Mouse (Mus musculus): ENCODE data around the gene Zfp598. TPM values are rescaled to one million over a fixed set of nuclear protein-coding genes. Genes with fewer than 3 reads are reported as not detected.
A peak's percentile ranks its signal among the peaks of the same experiment; 100 is the strongest.
"Not testable (repeated sequence)": the region's sequence is repeated elsewhere in the genome, so short reads cannot be mapped to it uniquely, and the experiment has no call there.

Gene Zfp598
- total and polyA plus RNA-seq, 3 experiments = 22.1 to 54.0 (median 31.8) TPM

DNA sequence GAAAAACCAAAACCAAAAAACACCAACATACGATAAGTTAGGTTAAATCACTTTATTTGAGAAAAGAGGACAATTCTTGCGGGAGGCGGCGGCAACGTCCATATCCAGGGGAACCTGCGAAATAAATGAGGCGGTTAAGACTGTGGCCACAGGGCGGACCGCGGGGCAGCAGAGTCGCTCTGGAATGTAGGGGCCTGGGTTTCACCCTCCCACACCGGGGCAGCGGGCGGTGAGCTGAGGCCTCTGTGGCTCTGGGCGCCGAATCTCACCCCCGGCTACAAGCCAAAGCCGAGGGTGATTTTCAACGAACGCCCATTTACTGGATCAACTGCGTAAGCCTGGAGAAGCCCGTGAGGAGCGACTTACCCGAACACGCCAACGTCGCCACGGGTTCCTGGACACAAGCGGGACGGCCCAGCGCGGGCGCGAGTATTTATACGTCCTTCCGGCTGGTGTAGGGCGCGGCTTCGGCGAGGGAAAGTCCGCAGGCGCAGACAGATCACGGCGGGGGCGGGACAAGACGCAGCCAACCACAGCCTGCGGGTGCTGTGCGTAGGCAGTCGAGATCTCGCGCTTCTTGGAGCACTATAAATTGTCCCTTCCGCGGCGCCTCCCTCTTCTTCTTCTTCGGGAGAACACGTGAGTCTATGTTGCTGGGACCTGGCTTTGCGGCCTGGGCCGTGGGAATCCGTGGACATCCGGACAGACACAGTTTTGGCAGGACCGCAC is 50.2 kb downstream of the Zfp598 start (continued):
- TF ChIP-seq IRF4 (IDR thresholded peaks at IDR 0.05; ENCODE audit: low read depth, low read length) (no peak; the same call in 1 of the 2 replicates), UBTF (IDR thresholded peaks at IDR 0.05; ENCODE audit: low read depth, low read length) (peak; percentile 25; the same call in 1 of the 2 replicates), EP300 (IDR thresholded peaks at IDR 0.05; ENCODE audit: low read length) (no peak), NRF1 (IDR thresholded peaks at IDR 0.05; ENCODE audit: low read depth, low read length) (peak; percentile 83), TCF12 (IDR thresholded peaks at IDR 0.05; ENCODE audit: low read depth, low read length) (peak; percentile 97), POLR2AphosphoS2 (IDR thresholded peaks at IDR 0.05; ENCODE audit: low read depth, low read length) (peak; percentile 96), ELF1 (IDR thresholded peaks at IDR 0.05; ENCODE audit: low read depth, low read length) (peak; percentile 96), POLR2A (IDR thresholded peaks at IDR 0.05; ENCODE audit: low read depth, low read length) (peak; percentile 99), MYC (IDR thresholded peaks at IDR 0.05; ENCODE audit: low read depth, low read length) (peak; percentile 99), CHD2 (IDR thresholded peaks at IDR 0.05; ENCODE audit: low read length) (peak; percentile 99), USF1 (IDR thresholded peaks at IDR 0.05; ENCODE audit: low read depth, low read length) (peak; percentile 45), E2F4 (IDR thresholded peaks at IDR 0.05; ENCODE audit: insufficient replicate concordance, low read depth, low read length) (peak; percentile 83; the same call in 1 of the 2 replicates), GABPA (IDR thresholded peaks at IDR 0.05; ENCODE audit: insufficient replicate concordance, low read depth, low read length) (no peak), MEF2A (IDR thresholded peaks at IDR 0.05; ENCODE audit: borderline replicate concordance, low read depth, low read length) (peak; percentile 51; the same call in 1 of the 2 replicates), PAX5 (IDR thresholded peaks at IDR 0.05; ENCODE audit: low read length) (no peak), ETS1 (conservative IDR thresholded peaks at IDR 0.05; ENCODE audit: low read depth, low read length) (no peak)

DNA sequence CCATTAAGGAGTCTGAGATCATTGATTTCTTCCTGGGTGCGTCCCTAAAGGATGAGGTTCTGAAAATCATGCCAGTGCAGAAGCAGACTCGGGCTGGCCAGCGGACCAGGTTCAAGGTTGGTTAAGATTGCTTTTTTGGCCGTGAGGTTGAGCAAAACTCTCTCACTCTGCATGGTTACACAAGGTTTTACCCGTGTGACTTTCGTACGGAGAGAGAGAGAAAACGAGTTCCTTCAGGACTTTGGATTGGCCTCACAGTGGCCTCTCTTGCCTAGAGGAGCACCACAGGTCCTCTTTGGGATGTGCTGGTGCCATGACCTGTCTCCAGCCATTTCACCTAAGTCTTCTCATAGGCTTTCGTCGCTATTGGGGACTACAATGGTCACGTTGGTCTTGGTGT is 51.1 kb downstream of the Zfp598 start:
- peaks cover 5 to 31% of the 10 kb centered on the region in 2 experiments; a peak in 3 of 4 replicates for H3K4me1 ChIP-seq (ENCODE audit: control insufficient read depth in 1 of 2, insufficient read depth in 2 of 2)

GRCm38 (mm10) chr17:24721383-24721955 is 52.0 kb downstream of the Zfp598 start:
- peaks cover 47% of the 10 kb centered on the region for H3K79me2 ChIP-seq (replicated peaks; ENCODE audit: control insufficient read depth, extremely low read depth, insufficient read depth, poor library complexity, severe bottlenecking)
- peak overlapping the region; percentile 75 for H3K9ac ChIP-seq (ENCODE audit: insufficient read depth, low read depth)
- H3K4me2 ChIP-seq (ENCODE audit: insufficient read depth, low read depth, poor library complexity, severe bottlenecking) = peak overlapping the region; percentile 98
- in situ Hi-C loops (cut with MboI; ENCODE audit: low pct_ligation_motif_present, low pct_unique_long_range_greater_than_20kb, low sequenced_read_pairs); dilution Hi-C loops (cut with MboI; ENCODE audit: extremely low pct_ligation_motif_present, extremely low pct_unique_long_range_greater_than_20kb, low sequenced_read_pairs); H3K9me3 ChIP-seq (replicated peaks; ENCODE audit: low read length); DNase-seq (ENCODE audit: extremely low read depth); H3K27me3 ChIP-seq (replicated peaks): not testable (repeated sequence)
- H3K27ac ChIP-seq (ENCODE audit: insufficient read depth, low read depth) = 0 out of 2 replicates have a peak overlapping the region, but pooled peaks have one; percentile 15
- H3K4me3 ChIP-seq (replicated peaks in 1 of 3; ENCODE audit: low read depth in 2 of 3, low read length in 2 of 3, poor library complexity in 1 of 3) = peak overlapping the region; percentile 52 to 65 (median 64)
- peaks cover 29 to 43% of the 10 kb centered on the region in 2 experiments for H3K36me3 ChIP-seq (replicated peaks in 1 of 2; ENCODE audit: control insufficient read depth in 1 of 2, insufficient read depth in 1 of 2, low read length in 1 of 2)
- peaks cover 5 to 31% of the 10 kb centered on the region in 2 experiments; a peak in 3 of 4 replicates for H3K4me1 ChIP-seq (ENCODE audit: control insufficient read depth in 1 of 2, insufficient read depth in 2 of 2)

More for the DNA sequence above, 51.1 kb downstream of the Zfp598 start:
- in situ Hi-C loops (cut with MboI; ENCODE audit: low pct_ligation_motif_present, low pct_unique_long_range_greater_than_20kb, low sequenced_read_pairs); DNase-seq (ENCODE audit: extremely low read depth); H3K9me3 ChIP-seq (replicated peaks; ENCODE audit: low read length); H3K27me3 ChIP-seq (replicated peaks); dilution Hi-C loops (cut with MboI; ENCODE audit: extremely low pct_ligation_motif_present, extremely low pct_unique_long_range_greater_than_20kb, low sequenced_read_pairs): not testable (repeated sequence)
- peak overlapping the region; percentile 64 for H3K27ac ChIP-seq (ENCODE audit: insufficient read depth, low read depth)
- H3K79me2 ChIP-seq (replicated peaks; ENCODE audit: control insufficient read depth, extremely low read depth, insufficient read depth, poor library complexity, severe bottlenecking) = peaks cover 47% of the 10 kb centered on the region
- peak overlapping the region; percentile 70 for H3K4me2 ChIP-seq (ENCODE audit: insufficient read depth, low read depth, poor library complexity, severe bottlenecking)
- peak overlapping the region; percentile 97 for H3K9ac ChIP-seq (ENCODE audit: insufficient read depth, low read depth)
- H3K4me3 ChIP-seq (replicated peaks in 1 of 3; ENCODE audit: low read depth in 2 of 3, low read length in 2 of 3, poor library complexity in 1 of 3) = peak overlapping the region; percentile 65 to 99 (median 78)
- H3K36me3 ChIP-seq (replicated peaks in 1 of 2; ENCODE audit: control insufficient read depth in 1 of 2, insufficient read depth in 1 of 2, low read length in 1 of 2) = peaks cover 35 to 52% of the 10 kb centered on the region in 2 experiments

Data from CH12.LX (cell line).